ENCODE assay signal across 10 mouse cellular contexts in genomic region chr13:103082891-103083290, GRCm38 (mm10).
A peak's percentile ranks its signal among the peaks of the same experiment; 100 is the strongest.
DNase-seq lines count a peak whose midpoint lies in the region; ATAC-seq and TF ChIP-seq lines count a peak whose summit lies in the region.
"Had no signal": no experiment of that assay in that cellular context is flagged by ENCODE, and none has a peak within 500 bp of the region (broad histone marks: within the 10 kb centered on the region; RNA-seq: fewer than 3 reads in every experiment).

No protein-coding gene starts in this region.

- H3K4me1 ChIP-seq in kidney, adult 2 months (ENCODE audit: control insufficient read depth, insufficient read depth, low read length) = no peaks in the 10 kb centered on the region
- H3K4me1 ChIP-seq in megakaryocyte, embryonic 14.5 days = peaks cover 42% of the 10 kb centered on the region
- peaks cover 53% of the 10 kb centered on the region for H3K4me1 ChIP-seq in heart, embryonic 15.5 days (replicated peaks)

- H3K4me3 ChIP-seq in kidney, adult 2 months (ENCODE audit: insufficient read depth, low read depth, low read length) = no peak overlapping the region
- peak overlapping the region; percentile 20 for H3K4me3 ChIP-seq in megakaryocyte, embryonic 14.5 days (replicated peaks)
- H3K4me3 ChIP-seq in heart, embryonic 15.5 days = no peak overlapping the region

- no peak for ATAC-seq in megakaryocyte, adult 5-6 weeks (ENCODE audit: poor library complexity, severe bottlenecking)
- ATAC-seq in heart, embryonic 15.5 days (replicated peaks; ENCODE audit: insufficient number of reproducible peaks, insufficient read depth, low FRiP score, low read depth) = peak; percentile 51; the same call in 1 of the 2 replicates
- ATAC-seq: forebrain, embryonic 14.5 days had no signal

- WGBS in kidney, adult 2 months = 70% methylated on average over 5 of the region's 6 CpGs
- 39% methylated on average over 4 of the region's 6 CpGs for WGBS in heart, embryonic 15.5 days

- no peak overlapping the region for H3K4me2 ChIP-seq in heart, embryonic 15.5 days
- H3K4me2 ChIP-seq: midbrain, embryonic 11.5 days had no signal

- TF ChIP-seq POLR2A in kidney, adult 2 months (IDR thresholded peaks at IDR 0.05; ENCODE audit: low read depth, low read length) = no peak

- H3K36me3 ChIP-seq in kidney, adult 2 months (ENCODE audit: control insufficient read depth, insufficient read depth, low read length) = no peaks in the 10 kb centered on the region
- H3K36me3 ChIP-seq in megakaryocyte, embryonic 14.5 days (replicated peaks; ENCODE audit: low read length) = no peaks in the 10 kb centered on the region
- no peaks in the 10 kb centered on the region for H3K36me3 ChIP-seq in heart, embryonic 15.5 days

- no peak for TF ChIP-seq CTCF in kidney, adult 2 months (conservative IDR thresholded peaks at IDR 0.05; ENCODE audit: insufficient read depth, insufficient read length, low read depth, low read length)

- peak; percentile 13 for DNase-seq in kidney, adult 2 months
- DNase-seq in kidney, adult 11 months = no peak
- peak; percentile 18 for DNase-seq in skeletal muscle tissue, adult 2 months (ENCODE audit: low read depth, low spot score)
- no peak for DNase-seq in urinary bladder, adult 2 months (ENCODE audit: low spot score)
- no peak for DNase-seq in cerebellum, postnatal 36 days

- H3K27ac ChIP-seq in kidney, adult 2 months (ENCODE audit: insufficient read depth, low read depth, low read length) = no peak overlapping the region
- peak overlapping the region; percentile 66 for H3K27ac ChIP-seq in heart, embryonic 15.5 days

- H3K9ac ChIP-seq in heart, embryonic 15.5 days = no peak overlapping the region

- 0 out of 2 replicates have a peak, but pooled peaks cover 2% of the 10 kb centered on the region for H3K9me3 ChIP-seq in megakaryocyte, embryonic 14.5 days
- H3K9me3 ChIP-seq in heart, embryonic 15.5 days (replicated peaks) = no peaks in the 10 kb centered on the region

- no peaks in the 10 kb centered on the region for H3K27me3 ChIP-seq in kidney, adult 2 months (replicated peaks; ENCODE audit: control insufficient read depth, insufficient read depth, low read length)
- H3K27me3 ChIP-seq in megakaryocyte, embryonic 14.5 days (replicated peaks) = peaks cover 2% of the 10 kb centered on the region
- no peaks in the 10 kb centered on the region for H3K27me3 ChIP-seq in heart, embryonic 15.5 days

Comparison
In these comparisons a context has a peak if more than half of its experiments do, and no peak if none do; other contexts are left out.
1. DNase-seq: peak in kidney, adult 2 months (single experiment) and skeletal muscle tissue, adult 2 months (single experiment); none in kidney, adult 11 months (single experiment), urinary bladder, adult 2 months (single experiment) and cerebellum, postnatal 36 days (0 of 2).